Mouse (Mus musculus) midbrain, embryonic 11.5 days (tissue): ENCODE results near the gene Gabarap. TPM values are rescaled to one million over a fixed set of nuclear protein-coding genes. Genes with fewer than 3 reads are reported as not detected.
"Not testable (repeated sequence)": the region's sequence is repeated elsewhere in the genome, so short reads cannot be mapped to it uniquely, and the experiment has no call there.

ENCODE experiments used
- ATAC-seq: fragments of 200-750 bp; cut with Nextera tagmentation; 2 replicates; pipeline ENCODE4 v1.8.0; 2017; ENCODE audit warnings: moderate TSS enrichment, moderate library complexity; ENCODE audit not compliant: low FRiP score
- DNase-seq: peaks from one replicate; pipeline ENCODE4 v3.0.0; 2015; ENCODE audit warnings: low spot score; ENCODE audit errors: missing footprints
- H3K27ac ChIP-seq: fragments of 300-500 bp; sonication (generic); 2 replicates; pipeline ENCODE4 v1.5.1; 2014; ENCODE audit warnings: low read depth, low read length
- H3K27me3 ChIP-seq: fragments of 300-500 bp; sonication (generic); 2 replicates; pipeline ENCODE4 v1.6.1; 2014; ENCODE audit warnings: mild to moderate bottlenecking, low read length, moderate library complexity, mixed read lengths; ENCODE audit not compliant: control insufficient read depth, insufficient read depth
- H3K36me3 ChIP-seq: fragments of 300-500 bp; sonication (generic); 2 replicates; pipeline ENCODE4 v1.6.1; 2014; ENCODE audit warnings: mild to moderate bottlenecking, low read length, moderate library complexity, mixed read lengths; ENCODE audit not compliant: control insufficient read depth, insufficient read depth
- H3K4me1 ChIP-seq: fragments of 300-500 bp; sonication (generic); 2 replicates; pipeline ENCODE4 v1.6.1; 2014; ENCODE audit warnings: low read length; ENCODE audit not compliant: control insufficient read depth, insufficient read depth
- H3K4me2 ChIP-seq: fragments of 300-500 bp; sonication (generic); 2 replicates; pipeline ENCODE4 v1.6.1; 2014; ENCODE audit warnings: mild to moderate bottlenecking, moderate library complexity
- H3K4me3 ChIP-seq: fragments of 300-500 bp; sonication (generic); 2 replicates; pipeline ENCODE4 v1.5.1; 2014; ENCODE audit warnings: low read depth, low read length
- H3K9ac ChIP-seq: fragments of 300-500 bp; sonication (generic); 2 replicates; pipeline ENCODE4 v1.6.1; 2014; ENCODE audit warnings: low read length
- H3K9me3 ChIP-seq: fragments of 300-500 bp; sonication (generic); 2 replicates; pipeline ENCODE4 v1.6.1; 2016; ENCODE audit warnings: low read length; ENCODE audit not compliant: control insufficient read depth
- WGBS: fragments of 180-500 bp; shearing (Covaris S2); extraction: QIAGEN DNeasy Blood & Tissue Kit; methylation state at CpG from one replicate; pipeline ENCODE4 v1.1.7; 2014; 5-methylcytosine and 5-hydroxymethylcytosine counted together
- polyA plus RNA-seq: library from polyadenylated mRNA; unstranded; fragments of >200 nt; fragmentation: Nextera tagmentation; extraction: Ambion mirVana; gene quantifications from 2 replicates; pipeline ENCODE4 v1.2.1, GENCODE M21; 2014

Gabarap gene
- polyA plus RNA-seq, 1 experiment from 2014 or later, result 566 TPM

GRCm38 (mm10) chr11:69953267-69953915 lies 37.6 kb upstream of the Gabarap start:
- no peak for DNase-seq
- WGBS, result 70% methylated on average over 11 of the region's 11 CpGs

GRCm38 (mm10) chr11:69955618-69956017 lies 35.3 kb upstream of the Gabarap start:
- not testable (repeated sequence) for H3K9ac ChIP-seq, ATAC-seq, H3K36me3 ChIP-seq, H3K4me2 ChIP-seq, H3K4me3 ChIP-seq, H3K27ac ChIP-seq, H3K4me1 ChIP-seq, H3K9me3 ChIP-seq, H3K27me3 ChIP-seq, DNase-seq
- 81% methylated on average over 4 of the region's 4 CpGs for WGBS

More at GRCm38 (mm10) chr11:69953267-69953915, 37.6 kb upstream of the Gabarap start:
- Histone ChIP-seq H3K27ac (no peak overlapping the region), H3K9ac (no peak overlapping the region), H3K9me3 (no peaks in the 10 kb centered on the region), H3K4me2 (no peak overlapping the region), H3K36me3 (no peaks in the 10 kb centered on the region), H3K4me1 (peaks cover 4% of the 10 kb centered on the region; the same call in 1 of the 2 replicates), H3K4me3 (no peak overlapping the region), H3K27me3 (no peaks in the 10 kb centered on the region)
- ATAC-seq, result no peak

GRCm38 (mm10) chr11:69956218-69956617 lies 34.7 kb upstream of the Gabarap start:
- 73% methylated on average over 1 of the region's 1 CpGs for WGBS

GRCm38 (mm10) chr11:69960616-69961015 lies 30.3 kb upstream of the Gabarap start:
- Histone ChIP-seq H3K4me2 (no peak overlapping the region), H3K4me3 (no peak overlapping the region), H3K27me3 (peaks cover 27% of the 10 kb centered on the region), H3K27ac (no peak overlapping the region), H3K9me3 (no peaks in the 10 kb centered on the region), H3K36me3 (no peaks in the 10 kb centered on the region), H3K4me1 (0 out of 2 replicates have a peak, but pooled peaks cover 3% of the 10 kb centered on the region), H3K9ac (no peak overlapping the region)
- ATAC-seq (no peak), DNase-seq (no peak)
- 25% methylated on average over 5 of the region's 5 CpGs for WGBS

More at GRCm38 (mm10) chr11:69956218-69956617, 34.7 kb upstream of the Gabarap start:
- Histone ChIP-seq H3K27me3 (no peaks in the 10 kb centered on the region), H3K27ac (no peak overlapping the region), H3K4me3 (no peak overlapping the region), H3K4me1 (no peaks in the 10 kb centered on the region), H3K4me2 (no peak overlapping the region), H3K9me3 (no peaks in the 10 kb centered on the region), H3K9ac (no peak overlapping the region), H3K36me3 (no peaks in the 10 kb centered on the region)
- ATAC-seq (no peak), DNase-seq (no peak)

- Histone ChIP-seq H3K4me3 (no peak overlapping the region), H3K27ac (no peak overlapping the region), H3K4me2 (no peak overlapping the region), H3K27me3 (peaks cover 39% of the 10 kb centered on the region), H3K36me3 (no peaks in the 10 kb centered on the region), H3K9ac (no peak overlapping the region), H3K9me3 (no peaks in the 10 kb centered on the region), H3K4me1 (peaks cover 6% of the 10 kb centered on the region; the same call in 1 of the 2 replicates)
- 59% methylated on average over 5 of the region's 5 CpGs for WGBS
- ATAC-seq (no peak), DNase-seq (no peak)
Observed at GRCm38 (mm10) chr11:69961841-69962240, 29.1 kb upstream of the Gabarap start.

GRCm38 (mm10) chr11:69964650-69965270 lies 26.2 kb upstream of the Gabarap start, which contains the start of gene Cldn7:
TSS of gene Cldn7 (plus strand) at chr11:69964779.
- no peak for ATAC-seq
- Histone ChIP-seq H3K4me2 (no peak within 1 kb of the TSS), H3K9me3 (no peaks in the 10 kb centered on the region), H3K4me3 (no peak within 1 kb of the TSS), H3K4me1 (peaks cover 6% of the 10 kb centered on the region; the same call in 1 of the 2 replicates), H3K27ac (no peak within 1 kb of the TSS), H3K27me3 (peaks cover 54% of the 10 kb centered on the region), H3K9ac (no peak within 1 kb of the TSS), H3K36me3 (peaks cover 7% of the 10 kb centered on the region; the same call in 1 of the 2 replicates)
- peak; percentile 92 for DNase-seq
- WGBS, result 13% methylated on average over 24 of the region's 24 CpGs

GRCm38 (mm10) chr11:69965271-69966005 lies 25.5 kb upstream of the Gabarap start:
- DNase-seq (peak; percentile 93), ATAC-seq (no peak)
- no peaks in the 10 kb centered on the region for H3K9me3 ChIP-seq
- H3K36me3 ChIP-seq, result peaks cover 12% of the 10 kb centered on the region; the same call in 1 of the 2 replicates
- H3K4me3 ChIP-seq, result peak overlapping the region; percentile 16; the same call in 1 of the 2 replicates
- H3K27ac ChIP-seq, result no peak overlapping the region
- H3K4me1 ChIP-seq, result peaks cover 6% of the 10 kb centered on the region; the same call in 1 of the 2 replicates
- 2% methylated on average over 49 of the region's 49 CpGs for WGBS
- no peak overlapping the region for H3K4me2 ChIP-seq
- H3K27me3 ChIP-seq, result peaks cover 54% of the 10 kb centered on the region
- H3K9ac ChIP-seq, result no peak overlapping the region

GRCm38 (mm10) chr11:69966006-69966859 lies 24.7 kb upstream of the Gabarap start:
- Histone ChIP-seq H3K4me2 (peak overlapping the region; percentile 27), H3K27me3 (peaks cover 54% of the 10 kb centered on the region), H3K4me1 (peaks cover 6% of the 10 kb centered on the region; the same call in 1 of the 2 replicates), H3K4me3 (peak overlapping the region; percentile 16; the same call in 1 of the 2 replicates), H3K9ac (peak overlapping the region; percentile 31; the same call in 1 of the 2 replicates), H3K36me3 (peaks cover 14% of the 10 kb centered on the region; the same call in 1 of the 2 replicates), H3K27ac (no peak overlapping the region), H3K9me3 (no peaks in the 10 kb centered on the region)
- 0 out of 2 replicates have a peak, but pooled peaks have one; percentile 33 for ATAC-seq
- WGBS, result 3% methylated on average over 59 of the region's 59 CpGs
- peak; percentile 93 for DNase-seq
